Mouse (Mus musculus) neural tube, embryonic 11.5 days (tissue): ENCODE data around the gene Snx14. TPM values are rescaled to one million over a fixed set of nuclear protein-coding genes. Genes with fewer than 3 reads are reported as not detected.

Source experiments
- ATAC-seq: fragments of 200-750 bp; cut with Nextera tagmentation; 2 replicates; pipeline ENCODE4 v1.8.0; 2017; ENCODE audit warnings: moderate number of reproducible peaks, mild to moderate bottlenecking, moderate TSS enrichment, moderate library complexity; ENCODE audit not compliant: insufficient read depth, low FRiP score, low TSS enrichment
- DNase-seq: peaks from one replicate; pipeline ENCODE4 v3.0.0-alpha.2; 2015; ENCODE audit warnings: low spot score
- H3K27ac ChIP-seq: fragments of 300-500 bp; sonication (generic); 2 replicates; pipeline ENCODE4 v1.5.1; 2014; ENCODE audit warnings: low read depth, mild to moderate bottlenecking, low read length
- H3K27me3 ChIP-seq: fragments of 300-500 bp; sonication (generic); 2 replicates; pipeline ENCODE4 v1.6.1; 2014; ENCODE audit warnings: mild to moderate bottlenecking, low read length, mixed read lengths; ENCODE audit not compliant: control insufficient read depth, insufficient read depth
- H3K36me3 ChIP-seq: fragments of 300-500 bp; sonication (generic); 2 replicates; pipeline ENCODE4 v1.6.1; 2014; ENCODE audit warnings: mild to moderate bottlenecking, low read length, moderate library complexity, mixed read lengths; ENCODE audit not compliant: control insufficient read depth, insufficient read depth
- H3K4me1 ChIP-seq: fragments of 300-500 bp; sonication (generic); 2 replicates; pipeline ENCODE4 v1.6.1; 2014; ENCODE audit warnings: low read length, mixed read lengths; ENCODE audit not compliant: control insufficient read depth, insufficient read depth
- H3K4me2 ChIP-seq: fragments of 300-500 bp; sonication (generic); 2 replicates; pipeline ENCODE4 v1.6.1; 2014; ENCODE audit warnings: low read depth, mild to moderate bottlenecking, moderate library complexity
- H3K4me3 ChIP-seq: fragments of 300-500 bp; sonication (generic); 2 replicates; pipeline ENCODE4 v1.5.1; 2014; ENCODE audit warnings: low read depth, low read length
- H3K9ac ChIP-seq: fragments of 300-500 bp; sonication (generic); 2 replicates; pipeline ENCODE4 v1.6.1; 2014; ENCODE audit warnings: mild to moderate bottlenecking, low read length
- H3K9me3 ChIP-seq: fragments of 300-500 bp; sonication (generic); 2 replicates; pipeline ENCODE4 v1.6.1; 2016; ENCODE audit warnings: low read length; ENCODE audit not compliant: control insufficient read depth
- WGBS: fragments of 180-500 bp; shearing (Covaris S2); extraction: QIAGEN DNeasy Blood & Tissue Kit; methylation state at CpG from one replicate; pipeline ENCODE4 v1.1.7; 2014; 5-methylcytosine and 5-hydroxymethylcytosine counted together
- polyA plus RNA-seq: library from polyadenylated mRNA; unstranded; fragments of >200 nt; fragmentation: Nextera tagmentation; extraction: Ambion mirVana; gene quantifications from 2 replicates; pipeline ENCODE4 v1.2.1, GENCODE M21; 2014

The Snx14 gene
- polyA plus RNA-seq, 1 experiment from 2014 or later: 19.3 TPM

GRCm38 (mm10) chr9:88328666-88329065 is 110.1 kb downstream of the Snx14 start:
- Histone ChIP-seq H3K4me3 (no peak overlapping the region), H3K9ac (no peak overlapping the region), H3K4me2 (no peak overlapping the region), H3K9me3 (no peaks in the 10 kb centered on the region), H3K36me3 (no peaks in the 10 kb centered on the region), H3K27ac (no peak overlapping the region), H3K27me3 (peaks cover 13% of the 10 kb centered on the region), H3K4me1 (no peaks in the 10 kb centered on the region)
- WGBS: 13% methylated on average over 5 of the region's 5 CpGs
- DNase-seq (no peak), ATAC-seq (no peak)

- under 1% methylated on average over 63 of the region's 66 CpGs for WGBS
- DNase-seq (peak; percentile 79), ATAC-seq (peak; percentile 95)
- no peaks in the 10 kb centered on the region for H3K4me1 ChIP-seq
- peak within 1 kb of the TSS; percentile 61 for H3K9ac ChIP-seq
- H3K9me3 ChIP-seq: no peaks in the 10 kb centered on the region
- H3K36me3 ChIP-seq: no peaks in the 10 kb centered on the region
- no peak within 1 kb of the TSS for H3K27ac ChIP-seq
- H3K4me2 ChIP-seq: peak within 1 kb of the TSS; percentile 94
- peaks cover 13% of the 10 kb centered on the region for H3K27me3 ChIP-seq
- H3K4me3 ChIP-seq: peak within 1 kb of the TSS; percentile 51
These were observed 111.5 kb downstream of the Snx14 start, which contains the start of gene Nt5e for GRCm38 (mm10) chr9:88326930-88327901. Gene Nt5e, plus strand, starts transcription at chr9:88327197.

Other genes with a start within 250 kb of the Snx14 start
- gene Nt5e, start 111.8 kb downstream of the Snx14 start, polyA plus RNA-seq: 1.5 and 1.7 TPM in 2 replicates
- gene Gm20537, start 17.7 kb upstream of the Snx14 start, polyA plus RNA-seq: 0.46 TPM in 1 of 2 replicates, not detected in the other
- gene Syncrip, start 43.6 kb upstream of the Snx14 start, polyA plus RNA-seq: 124 and 132 TPM in 2 replicates
- gene Zfp949, start 109.1 kb upstream of the Snx14 start, polyA plus RNA-seq: 10.9 and 14.2 TPM in 2 replicates
- gene Trim43a, start 141.9 kb upstream of the Snx14 start, polyA plus RNA-seq: 0.12 TPM in 1 of 2 replicates, not detected in the other